Mouse (Mus musculus): ENCODE data around the gene Cbs.

Gene Cbs

GRCm38 (mm10) chr17:31636942-31637811 is at the start of gene Cbs:
Gene Cbs (minus strand): TSS chr17:31637238.
- DNase-seq (ENCODE audit: low spot score) = peak; percentile 81

- DNase-seq (ENCODE audit: low spot score) = no peak
These were observed 49.2 kb upstream of the Cbs start for GRCm38 (mm10) chr17:31686225-31686564.

DNA sequence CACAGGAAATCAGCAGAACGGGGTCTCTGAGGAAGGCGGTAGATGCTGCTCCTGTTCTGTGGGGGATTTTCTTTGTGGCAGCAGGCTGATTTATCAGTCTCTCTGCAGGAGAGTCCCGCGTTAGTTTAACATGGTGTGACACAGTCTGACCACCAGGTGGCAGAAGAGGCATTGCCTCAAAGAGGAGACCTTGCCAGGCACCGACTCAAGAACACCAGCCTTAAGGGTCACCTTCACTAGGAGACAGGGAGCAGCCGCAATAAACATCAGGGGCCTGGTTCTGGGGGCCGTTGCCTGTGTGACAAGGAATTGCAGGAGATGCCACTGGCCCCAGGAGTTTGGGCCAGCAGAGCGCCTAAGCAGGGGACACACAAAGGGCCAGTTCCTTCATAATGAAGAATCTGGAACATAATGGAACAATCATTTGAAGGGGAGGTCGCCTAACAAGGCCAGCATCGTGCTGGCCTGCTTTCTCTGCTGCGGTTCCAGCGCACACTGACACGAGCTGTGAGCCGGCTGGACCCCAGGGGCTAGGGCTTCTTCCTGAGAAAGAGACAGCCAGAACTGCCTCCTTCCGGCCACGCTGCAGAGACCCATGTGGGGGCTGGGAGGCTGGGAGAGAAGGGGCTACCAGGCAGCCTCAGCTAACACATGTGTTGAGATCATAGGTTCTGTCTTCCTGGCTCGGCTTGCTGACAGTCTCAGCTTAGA is 48.6 kb upstream of the Cbs start:
- DNase-seq (ENCODE audit: low spot score) = peak; percentile 96

GRCm38 (mm10) chr17:31680450-31680849 is 43.4 kb upstream of the Cbs start:
- no peak for DNase-seq (ENCODE audit: low spot score)

- DNase-seq (ENCODE audit: low spot score) = no peak
These were observed 40.5 kb upstream of the Cbs start, which contains the start of gene Cryaa for GRCm38 (mm10) chr17:31677507-31677906. Gene Cryaa (plus strand): TSS chr17:31677807.

GRCm38 (mm10) chr17:31674426-31674825 is 37.4 kb upstream of the Cbs start:
- DNase-seq (ENCODE audit: low spot score) = no peak

- no peak for DNase-seq (ENCODE audit: low spot score)
These were observed 35.2 kb upstream of the Cbs start for GRCm38 (mm10) chr17:31672279-31672678.

GRCm38 (mm10) chr17:31671698-31672097 is 34.7 kb upstream of the Cbs start:
- DNase-seq (ENCODE audit: low spot score) = no peak

- peak; percentile 85 for DNase-seq (ENCODE audit: low spot score)
These were observed 33.1 kb upstream of the Cbs start for GRCm38 (mm10) chr17:31670163-31670562.

- no peak for DNase-seq (ENCODE audit: low spot score)
These were observed 31.3 kb upstream of the Cbs start for GRCm38 (mm10) chr17:31668306-31668705.

- DNase-seq (ENCODE audit: low spot score) = peak; percentile 89
These were observed 27.7 kb upstream of the Cbs start for GRCm38 (mm10) chr17:31664760-31665159.

GRCm38 (mm10) chr17:31662855-31663254 is 25.8 kb upstream of the Cbs start:
- DNase-seq (ENCODE audit: low spot score) = no peak

DNA sequence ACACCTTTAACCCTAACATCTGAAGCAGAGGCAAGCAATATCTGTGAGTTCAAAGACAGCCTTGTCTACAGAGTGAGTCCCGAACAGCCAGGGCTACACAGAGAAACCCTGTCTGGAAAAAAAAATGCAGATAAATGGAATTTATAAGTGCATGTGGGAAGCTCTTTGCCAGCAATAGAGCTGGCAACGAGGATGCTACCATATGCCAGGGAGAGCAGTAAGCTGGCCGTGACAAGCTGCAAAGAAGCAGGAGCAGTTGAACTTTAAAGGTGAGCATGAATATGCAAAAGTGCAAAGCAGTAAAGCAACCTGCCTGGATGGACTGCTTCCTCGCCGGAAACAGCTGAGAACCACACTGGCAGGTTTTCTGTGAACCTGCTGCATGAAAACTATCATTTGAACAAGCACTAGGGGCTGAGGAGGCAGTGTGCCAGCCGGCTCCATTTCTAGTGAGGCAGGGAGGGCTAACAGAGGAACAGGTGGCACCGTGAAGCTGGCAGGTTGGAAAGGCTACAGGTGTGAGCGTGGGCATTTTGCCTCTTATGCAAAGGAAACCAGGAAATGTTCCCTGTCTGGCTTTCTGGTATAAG is 23.7 kb upstream of the Cbs start:
- no peak for DNase-seq (ENCODE audit: low spot score)

DNA sequence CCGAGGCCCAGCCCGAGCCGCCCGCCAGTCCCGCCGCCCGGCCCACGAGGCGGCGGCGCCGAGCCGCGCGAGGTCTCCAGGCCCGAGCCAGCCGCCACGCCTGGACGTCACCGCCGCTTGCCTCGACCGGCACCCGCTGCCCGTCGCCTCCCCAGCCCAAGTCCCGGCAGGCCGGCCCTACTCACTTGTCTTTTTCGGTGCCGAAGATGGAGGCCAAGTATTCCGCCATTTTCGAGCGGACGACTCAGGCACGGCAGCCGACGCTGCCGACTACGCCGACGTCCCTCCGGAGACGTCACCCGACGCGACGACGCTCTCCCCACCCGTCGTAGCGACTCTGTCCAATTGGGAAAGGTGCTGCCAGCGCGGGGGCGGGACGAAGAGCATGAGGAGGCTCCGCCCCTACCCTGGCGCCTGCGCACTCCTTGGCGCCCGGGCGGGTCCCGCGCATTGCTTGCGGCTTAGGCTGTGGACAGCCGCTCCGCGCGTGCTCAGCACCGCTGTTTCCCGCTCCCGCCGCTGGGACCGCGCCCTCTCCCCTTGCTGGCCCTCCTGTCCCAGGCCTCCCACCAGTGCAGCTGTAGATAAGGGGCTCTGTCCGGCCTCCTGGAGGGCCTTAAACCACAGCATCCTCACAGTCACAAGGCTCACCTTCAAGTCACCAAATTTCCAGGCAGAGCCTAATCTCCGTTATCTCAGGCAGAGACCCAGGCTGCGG is 21.6 kb upstream of the Cbs start, which contains the start of gene U2af1:
Gene U2af1 (minus strand): TSS at position 425 of the 718 bp plus-strand sequence.
- DNase-seq (ENCODE audit: low spot score) = peak; percentile 99

GRCm38 (mm10) chr17:31658136-31658467 is 21.1 kb upstream of the Cbs start:
- DNase-seq (ENCODE audit: low spot score) = no peak

DNA sequence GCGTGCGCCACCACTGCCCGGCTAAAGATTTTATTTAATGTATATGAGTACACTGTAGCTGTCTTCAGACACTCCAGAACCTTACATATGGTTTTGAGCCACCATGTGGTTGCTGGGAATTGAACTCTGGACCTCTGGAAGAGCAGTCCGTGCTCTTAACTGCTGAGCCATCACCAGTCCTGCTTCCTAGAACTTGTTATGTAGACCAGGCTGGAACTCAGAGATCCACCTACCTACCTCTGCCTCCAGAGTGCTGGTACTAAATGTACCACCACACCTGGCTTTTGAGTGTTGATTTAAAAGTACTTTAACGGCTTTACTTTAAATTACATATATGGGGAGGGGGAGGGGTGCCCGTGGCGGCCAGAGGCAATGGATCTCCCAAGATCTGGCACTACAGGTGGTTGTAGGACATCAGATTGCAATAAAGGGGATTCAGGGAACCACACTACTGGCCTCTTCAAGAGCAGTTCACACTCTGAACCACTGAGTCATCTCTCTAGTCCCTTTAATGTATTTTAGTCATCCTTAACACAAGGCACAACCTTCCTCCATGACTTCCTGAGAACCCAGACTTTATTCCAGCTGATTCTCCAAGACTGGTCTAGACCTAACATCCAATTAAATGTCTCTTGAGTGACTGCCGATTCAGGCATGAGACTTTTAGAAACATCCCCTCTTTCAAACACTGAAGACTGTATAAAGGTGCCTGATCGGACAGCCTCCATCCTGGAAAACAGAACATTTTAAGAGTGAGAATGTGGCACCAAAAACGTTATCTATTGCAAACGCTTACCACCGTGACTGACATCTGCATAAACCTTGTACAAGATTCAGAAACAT is 20.3 kb upstream of the Cbs start:
- no peak for DNase-seq (ENCODE audit: low spot score)

- no peak for DNase-seq (ENCODE audit: low spot score)
These were observed 19.6 kb upstream of the Cbs start for GRCm38 (mm10) chr17:31656682-31657081.

- no peak for DNase-seq (ENCODE audit: low spot score)
These were observed 18.3 kb upstream of the Cbs start for GRCm38 (mm10) chr17:31655366-31655765.

GRCm38 (mm10) chr17:31653277-31653676 is 16.2 kb upstream of the Cbs start:
- DNase-seq (ENCODE audit: low spot score) = no peak

- DNase-seq (ENCODE audit: low spot score) = no peak
These were observed 15.1 kb upstream of the Cbs start for GRCm38 (mm10) chr17:31652152-31652551.
